Mouse (Mus musculus) layer of hippocampus, postnatal 14 days (tissue): ENCODE measurements around the gene Mlip. TPM values are rescaled to one million over a fixed set of nuclear protein-coding genes. Genes with fewer than 3 reads are reported as not detected.
"Not testable (repeated sequence)": the region's sequence is repeated elsewhere in the genome, so short reads cannot be mapped to it uniquely, and the experiment has no call there.

Experiments
- DNase-seq, 2 experiments: peaks; one replicate each; pipeline ENCODE4 v3.0.0; 2021 to 2022; ENCODE audit warnings: low spot score in 2 of 2, mixed read lengths in 1 of 2
- long read RNA-seq, 2 experiments: library from polyadenylated mRNA; stranded (forward); transcript quantifications; one replicate each; pipeline ENCODE4 v2.0.0; 2021
- total RNA-seq, 2 experiments: library from RNA; stranded (reverse); gene quantifications; 2 replicates each; pipeline ENCODE4 v1.2.3; 2021

Mlip gene
- total RNA-seq: 10 to 100 TPM; 41.6 to 54.9 TPM
- long read RNA-seq, experiment 1, partial matches to known transcripts: 2 of 34 reads
- long read RNA-seq, experiment 1, other reads (novel, unspliced or antisense): 29 of 34 reads
- long read RNA-seq, experiment 2, partial matches to known transcripts: 5 of 39 reads
- long read RNA-seq, experiment 2, other reads (novel, unspliced or antisense): 33 of 39 reads

- no peak for DNase-seq
These were observed at the start of gene Mlip for GRCm38 (mm10) chr9:77352432-77353175. TSS of gene Mlip (minus strand) at chr9:77352969.

GRCm38 (mm10) chr9:77399801-77400200, 47.0 kb upstream of the Mlip start:
- DNase-seq: no peak

DNA sequence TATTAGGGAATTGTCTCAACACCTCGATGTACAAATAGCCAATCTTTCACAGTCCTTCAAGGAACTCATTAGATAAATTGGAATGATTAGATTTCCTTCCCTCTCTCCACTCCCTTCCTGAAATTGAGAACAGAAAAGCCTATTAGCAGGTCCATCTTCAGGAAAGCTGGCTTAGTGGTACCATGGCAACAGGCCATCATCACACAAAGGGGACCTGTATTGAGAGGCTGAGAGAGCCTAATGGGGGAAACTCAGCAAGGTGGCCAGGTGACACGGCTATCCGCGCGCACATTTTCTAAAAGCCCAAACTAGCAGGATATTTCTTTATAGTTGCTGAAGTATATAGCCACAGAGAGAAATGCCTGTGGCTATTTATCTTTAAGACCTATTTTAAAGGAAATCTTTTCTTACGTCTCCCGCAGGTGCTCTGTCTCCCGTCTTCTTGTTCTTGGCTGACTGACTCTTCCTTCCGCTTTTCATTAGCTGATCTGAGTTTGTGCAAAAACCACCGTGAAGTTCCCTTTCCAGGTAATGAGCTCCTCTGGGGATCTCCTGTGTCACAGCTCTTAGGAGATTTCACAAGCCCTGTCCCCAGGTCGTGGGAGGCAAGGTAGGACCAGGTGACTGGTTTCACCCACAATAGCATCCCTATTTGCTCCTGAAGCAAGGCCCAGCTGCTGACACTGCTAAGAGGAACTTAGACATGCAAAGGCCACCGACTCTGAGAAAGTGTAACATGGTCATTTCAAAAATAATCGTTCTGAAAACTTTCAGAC, 46.3 kb upstream of the Mlip start:
- DNase-seq: no peak

GRCm38 (mm10) chr9:77397027-77397426, 44.3 kb upstream of the Mlip start:
- DNase-seq: no peak

- no peak for DNase-seq
These were observed 38.5 kb upstream of the Mlip start for GRCm38 (mm10) chr9:77391248-77391647.

GRCm38 (mm10) chr9:77388956-77389355, 36.2 kb upstream of the Mlip start:
- DNase-seq: no peak

- DNase-seq: peak in 1 of 2 experiments; percentile 27
These were observed 34.0 kb upstream of the Mlip start for GRCm38 (mm10) chr9:77386751-77387150.

GRCm38 (mm10) chr9:77385611-77386010, 32.8 kb upstream of the Mlip start:
- DNase-seq: no peak

- DNase-seq: no peak
These were observed 31.9 kb upstream of the Mlip start for GRCm38 (mm10) chr9:77384651-77385050.

DNA sequence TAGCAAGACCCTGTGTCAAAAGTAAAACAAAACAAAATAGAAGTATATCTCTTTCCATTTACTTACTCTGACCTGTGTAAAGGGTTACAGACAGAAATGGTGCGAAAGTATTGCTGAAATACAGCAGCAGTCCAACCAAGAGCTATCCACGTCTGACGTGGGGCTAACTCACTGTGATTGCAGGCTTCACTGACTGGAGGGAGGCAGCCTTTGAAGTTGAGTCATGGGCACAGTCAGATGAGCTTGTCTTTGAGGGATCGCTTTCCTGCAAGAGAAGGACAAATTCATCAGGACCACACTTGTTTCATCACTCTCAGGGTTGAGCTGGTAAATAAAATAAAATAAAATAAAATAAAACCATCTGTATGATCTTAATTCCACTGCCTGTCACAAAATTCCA, 31.2 kb upstream of the Mlip start:
- DNase-seq: no peak

GRCm38 (mm10) chr9:77382514-77382913, 29.7 kb upstream of the Mlip start:
- DNase-seq: no peak

- peak; percentile 69 to 71 for DNase-seq
These were observed 28.8 kb upstream of the Mlip start for GRCm38 (mm10) chr9:77381565-77381964.

DNA sequence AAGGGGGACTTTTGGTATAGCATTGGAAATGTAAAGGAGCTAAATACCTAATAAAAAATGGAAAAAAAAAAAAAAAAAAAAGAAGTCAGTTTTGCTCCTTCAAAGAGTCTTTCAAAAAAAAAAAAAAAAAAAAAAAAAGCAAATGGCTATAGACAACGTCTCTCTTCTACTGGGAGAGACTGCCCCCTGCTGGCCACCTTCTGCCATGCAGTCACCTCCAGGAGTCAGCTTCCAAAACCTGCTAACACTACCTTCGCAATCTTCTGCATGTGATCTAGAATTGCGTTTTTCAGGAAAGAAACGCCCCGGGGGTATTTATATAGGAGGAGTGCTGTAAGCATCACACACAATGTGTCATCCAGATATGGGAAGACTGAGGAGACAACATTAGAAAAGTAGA, 26.9 kb upstream of the Mlip start:
- peak; percentile 63 to 66 for DNase-seq

GRCm38 (mm10) chr9:77377696-77378095, 24.9 kb upstream of the Mlip start:
- DNase-seq: no peak

GRCm38 (mm10) chr9:77377082-77377481, 24.3 kb upstream of the Mlip start:
- peak; percentile 35 to 54 for DNase-seq

DNA sequence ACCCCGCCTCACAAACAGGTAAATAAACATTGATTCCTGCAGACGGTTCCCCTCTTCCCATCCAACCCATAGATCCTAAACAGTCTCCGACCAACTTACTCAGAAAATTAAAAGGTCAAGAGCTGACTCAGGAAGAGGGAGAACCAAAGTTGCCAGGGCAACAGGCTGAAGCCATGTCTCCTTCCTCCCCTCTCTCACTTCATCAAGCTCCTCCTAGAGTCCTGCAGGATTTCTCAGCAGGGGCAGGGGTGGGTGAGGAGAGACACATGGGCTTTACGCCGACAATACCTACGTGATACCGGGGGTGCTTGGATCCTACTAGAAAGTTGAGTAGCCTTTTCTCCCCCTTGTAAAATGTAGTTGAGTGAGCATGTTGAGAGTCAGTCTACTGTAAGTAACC, 23.8 kb upstream of the Mlip start:
- DNase-seq: no peak

DNA sequence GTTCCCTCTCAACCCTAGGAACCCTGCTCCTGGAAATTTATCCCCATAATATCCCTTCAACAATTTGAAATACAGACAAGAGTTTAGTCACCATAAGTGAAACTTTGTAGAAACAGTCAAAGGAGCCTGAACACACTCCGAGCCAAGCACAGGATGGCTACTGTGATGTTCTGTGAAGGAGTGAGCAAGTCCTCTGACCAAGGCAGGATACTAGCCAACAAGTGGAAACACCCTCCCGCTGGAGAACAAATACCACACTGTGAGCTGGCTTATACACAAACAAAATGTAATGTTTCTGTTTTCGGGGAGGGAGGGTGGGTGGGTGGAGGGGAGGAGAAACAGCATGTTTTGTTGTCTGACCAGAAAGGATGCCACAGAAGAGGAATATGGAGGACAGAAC, 17.9 kb upstream of the Mlip start:
- no peak for DNase-seq

- no peak for DNase-seq
These were observed 16.5 kb upstream of the Mlip start for GRCm38 (mm10) chr9:77369262-77369661.

DNA sequence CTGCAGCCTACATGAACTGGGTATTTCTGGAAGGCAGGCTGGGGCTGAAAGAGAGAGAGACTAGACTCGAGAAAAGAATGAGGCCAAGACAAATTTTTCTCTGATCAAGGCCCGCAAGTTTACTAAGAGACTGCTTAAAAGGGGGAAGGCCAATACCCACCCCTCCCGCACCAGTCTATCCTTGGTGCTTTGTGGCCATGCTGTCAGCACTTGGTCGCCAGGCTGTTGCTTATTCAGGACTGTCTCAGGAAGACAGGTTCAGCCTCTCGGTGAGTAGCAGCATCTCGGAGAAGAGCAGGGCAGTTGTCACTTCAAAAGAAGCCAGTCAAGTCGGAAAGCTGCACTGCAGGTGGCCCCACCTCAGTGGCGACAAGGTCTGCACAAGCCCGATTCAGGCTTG, 11.9 kb upstream of the Mlip start:
- not testable (repeated sequence) for DNase-seq

DNA sequence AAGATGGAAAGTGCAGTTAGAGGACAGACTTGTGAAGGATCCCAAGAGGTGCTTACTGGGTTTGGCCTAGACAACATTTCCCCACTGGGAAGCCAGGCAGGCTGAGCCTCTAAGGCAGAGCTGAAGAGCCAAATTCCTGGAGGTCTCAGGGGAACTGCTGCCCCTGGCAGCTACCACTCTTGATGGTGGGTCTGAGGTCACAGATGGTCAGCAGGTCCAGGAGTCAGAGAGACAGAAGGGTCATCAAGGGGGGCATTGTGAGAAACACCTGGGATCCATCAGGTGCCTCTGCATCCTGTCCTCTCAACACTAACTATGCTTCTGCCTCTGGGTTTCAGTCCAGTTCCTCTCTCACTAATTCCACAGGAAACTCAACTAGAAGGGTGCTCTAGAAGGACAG, 10.1 kb upstream of the Mlip start:
- DNase-seq: no peak

GRCm38 (mm10) chr9:77360654-77361053, 7.9 kb upstream of the Mlip start:
- no peak for DNase-seq

GRCm38 (mm10) chr9:77359278-77359973, 6.7 kb upstream of the Mlip start:
- no peak for DNase-seq
